Mouse (Mus musculus): ENCODE measurements around the gene Armh2. TPM values are rescaled to one million over a fixed set of nuclear protein-coding genes. Genes with fewer than 3 reads are reported as not detected.

The Armh2 gene
- polyA plus RNA-seq, 1 experiment from 2014 or later, result not detected

DNA sequence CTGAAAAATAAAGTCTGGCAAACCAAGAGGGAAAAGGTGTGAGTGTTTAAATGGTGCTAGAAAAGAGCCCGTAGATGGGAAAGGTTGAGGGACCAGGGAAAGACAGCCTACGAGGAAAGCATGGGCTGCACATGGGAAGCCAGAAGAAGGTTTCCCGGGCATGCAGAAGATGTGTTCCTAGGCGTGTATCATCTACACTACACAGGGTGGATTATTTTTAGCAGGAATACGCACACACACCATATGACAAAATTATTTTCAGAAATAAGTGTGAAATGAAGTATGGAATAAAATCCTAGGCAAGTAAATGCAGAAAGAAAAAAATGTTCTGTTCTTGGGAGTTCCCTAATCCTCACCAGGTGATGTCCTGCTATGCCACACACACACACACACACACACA is 46.4 kb downstream of the Armh2 start:
- ATAC-seq (replicated peaks), result no peak

DNA sequence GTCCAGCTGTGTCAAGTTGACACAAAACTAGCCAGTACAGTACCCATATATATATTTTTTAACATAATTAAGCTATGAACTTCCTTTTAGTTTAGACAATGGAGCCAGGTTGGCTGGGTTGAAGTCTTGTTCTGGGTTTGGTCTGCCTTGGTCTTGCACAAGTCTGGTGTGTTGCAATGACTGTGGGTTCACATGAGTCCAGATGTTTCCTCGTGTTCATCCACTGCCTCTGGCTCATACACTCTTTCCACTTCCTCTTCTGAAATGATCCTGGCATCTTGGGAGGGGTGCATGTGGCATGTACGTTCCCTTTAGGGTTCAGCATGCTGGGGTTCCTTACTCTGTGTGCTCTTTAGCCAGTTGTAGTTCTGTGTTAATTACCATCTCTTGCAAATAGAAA is 50.3 kb downstream of the Armh2 start:
- H3K27ac ChIP-seq (replicated peaks), result no peak overlapping the region
- H3K27me3 ChIP-seq, result no peaks in the 10 kb centered on the region
- no peaks in the 10 kb centered on the region for H3K36me3 ChIP-seq
- H3K9ac ChIP-seq (replicated peaks), result no peak overlapping the region
- ATAC-seq (replicated peaks), result no peak
- no peak overlapping the region for H3K4me2 ChIP-seq (replicated peaks)
- 77% methylated on average over 2 of the region's 2 CpGs for WGBS
- no peaks in the 10 kb centered on the region for H3K9me3 ChIP-seq
- H3K4me3 ChIP-seq, result no peak overlapping the region
- no peaks in the 10 kb centered on the region for H3K4me1 ChIP-seq

More for the DNA sequence above, 46.4 kb downstream of the Armh2 start:
- H3K9me3 ChIP-seq, result no peaks in the 10 kb centered on the region
- no peak overlapping the region for H3K4me3 ChIP-seq
- no peak overlapping the region for H3K4me2 ChIP-seq (replicated peaks)
- H3K4me1 ChIP-seq, result no peaks in the 10 kb centered on the region
- H3K27ac ChIP-seq (replicated peaks), result no peak overlapping the region
- WGBS, result 87% methylated on average over 5 of the region's 5 CpGs
- no peaks in the 10 kb centered on the region for H3K27me3 ChIP-seq
- no peak overlapping the region for H3K9ac ChIP-seq (replicated peaks)
- no peaks in the 10 kb centered on the region for H3K36me3 ChIP-seq

DNA sequence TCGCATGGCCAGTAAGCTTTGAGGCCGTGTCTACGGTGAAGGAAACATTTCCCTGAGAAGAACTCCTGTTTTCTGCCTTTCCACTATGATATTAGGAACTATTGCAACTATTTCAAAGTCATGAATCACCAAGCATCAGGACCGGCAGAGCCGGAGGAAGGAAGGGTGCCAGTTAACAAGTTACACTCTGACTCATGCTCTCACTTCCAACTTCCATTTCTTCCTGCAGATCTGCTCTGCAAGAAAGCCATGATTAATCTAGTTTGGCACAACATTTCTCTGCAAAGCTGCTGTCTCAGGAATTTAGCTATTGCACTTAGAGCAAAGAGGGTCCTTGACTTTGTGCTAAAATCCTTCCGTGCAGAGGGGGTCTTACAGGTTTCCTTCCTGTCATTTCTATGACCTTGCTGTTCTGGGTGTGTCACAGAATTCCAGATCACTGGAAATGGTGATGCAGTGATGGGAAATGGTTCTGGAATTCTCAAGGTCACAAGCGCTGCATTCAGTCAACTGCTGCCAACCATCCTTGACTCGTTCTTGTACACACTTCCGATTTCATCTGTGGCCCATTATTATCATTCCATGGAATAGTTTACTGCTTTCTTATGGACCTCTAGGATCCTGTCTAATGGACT is 51.5 kb downstream of the Armh2 start:
- Histone ChIP-seq H3K9me3 (no peaks in the 10 kb centered on the region), H3K27ac (replicated peaks) (no peak overlapping the region), H3K4me1 (no peaks in the 10 kb centered on the region), H3K9ac (replicated peaks) (no peak overlapping the region), H3K4me3 (no peak overlapping the region), H3K36me3 (no peaks in the 10 kb centered on the region), H3K4me2 (replicated peaks) (no peak overlapping the region), H3K27me3 (no peaks in the 10 kb centered on the region)
- no peak for ATAC-seq (replicated peaks)
- 91% methylated on average over 9 of the region's 9 CpGs for whole genome bisulfite sequencing

Other genes with a start within 250 kb of the Armh2 start
- 24.5 and 26.8 TPM in 2 replicates for gene Ripor2, start 159.0 kb upstream of the Armh2 start, polyA plus RNA-seq (2015; fragmentation: Nextera tagmentation; extraction: Ambion mirVana)
- gene Gmnn, start 20.7 kb downstream of the Armh2 start, polyA plus RNA-seq (2015; fragmentation: Nextera tagmentation; extraction: Ambion mirVana), result 41.1 and 50.3 TPM in 2 replicates
- gene BC005537, start 60.4 kb downstream of the Armh2 start, polyA plus RNA-seq (2015; fragmentation: Nextera tagmentation; extraction: Ambion mirVana), result 29.0 and 30.8 TPM in 2 replicates
- gene Acot13, start 90.3 kb downstream of the Armh2 start, polyA plus RNA-seq (2015; fragmentation: Nextera tagmentation; extraction: Ambion mirVana), result 58.8 and 60.0 TPM in 2 replicates
- gene Tdp2, start 90.4 kb downstream of the Armh2 start, polyA plus RNA-seq (2015; fragmentation: Nextera tagmentation; extraction: Ambion mirVana), result 46.5 and 48.9 TPM in 2 replicates
- gene D130043K22Rik, start 103.9 kb downstream of the Armh2 start, polyA plus RNA-seq (2015; fragmentation: Nextera tagmentation; extraction: Ambion mirVana), result 2.9 and 3.2 TPM in 2 replicates
- 7.2 and 8.1 TPM in 2 replicates for gene Aldh5a1, start 196.4 kb downstream of the Armh2 start, polyA plus RNA-seq (2015; fragmentation: Nextera tagmentation; extraction: Ambion mirVana)
- gene Gpld1, start 201.9 kb downstream of the Armh2 start, polyA plus RNA-seq (2015; fragmentation: Nextera tagmentation; extraction: Ambion mirVana), result 0.63 and 1.5 TPM in 2 replicates